Mouse (Mus musculus) heart, embryonic 13.5 days (tissue): ENCODE results near the gene Tomm20l. TPM values are rescaled to one million over a fixed set of nuclear protein-coding genes. Genes with fewer than 3 reads are reported as not detected.

Experiments
- ATAC-seq: fragments of 200-750 bp; cut with Nextera tagmentation; 2 replicates; pipeline ENCODE4 v1.8.0; 2017; ENCODE audit warnings: moderate TSS enrichment; ENCODE audit not compliant: insufficient number of reproducible peaks, low FRiP score, low TSS enrichment; ENCODE audit errors: extremely low read depth
- H3K27ac ChIP-seq: fragments of 300-500 bp; sonication (generic); replicated peaks from 2 replicates; pipeline ENCODE4 v1.5.1; 2015; ENCODE audit warnings: moderate library complexity, mild to moderate bottlenecking, inconsistent platforms
- H3K27me3 ChIP-seq: fragments of 300-500 bp; sonication (generic); replicated peaks from 2 replicates; pipeline ENCODE4 v1.6.1; 2015; ENCODE audit warnings: mild to moderate bottlenecking, inconsistent platforms
- H3K36me3 ChIP-seq: fragments of 300-500 bp; sonication (generic); 2 replicates; pipeline ENCODE4 v1.6.1; 2015; ENCODE audit warnings: mild to moderate bottlenecking, inconsistent platforms
- H3K4me1 ChIP-seq: fragments of 300-500 bp; sonication (generic); 2 replicates; pipeline ENCODE4 v1.6.1; 2015; ENCODE audit warnings: inconsistent platforms
- H3K4me2 ChIP-seq: fragments of 300-500 bp; sonication (generic); 2 replicates; pipeline ENCODE4 v1.6.1; 2015; ENCODE audit warnings: inconsistent platforms, mild to moderate bottlenecking, moderate library complexity
- H3K4me3 ChIP-seq: fragments of 300-500 bp; sonication (generic); 2 replicates; pipeline ENCODE4 v1.5.1; 2015; ENCODE audit warnings: moderate library complexity, mild to moderate bottlenecking, inconsistent platforms
- H3K9ac ChIP-seq: fragments of 300-500 bp; sonication (generic); 2 replicates; pipeline ENCODE4 v1.6.1; 2015; ENCODE audit warnings: inconsistent platforms, mild to moderate bottlenecking, moderate library complexity
- H3K9me3 ChIP-seq: fragments of 300-500 bp; sonication (generic); 2 replicates; pipeline ENCODE4 v1.6.1; 2016; ENCODE audit warnings: inconsistent platforms
- WGBS: fragments of 180-500 bp; shearing (Covaris S2); methylation state at CpG from one replicate; pipeline ENCODE4 v1.1.7; 2015; ENCODE audit warnings: mixed read lengths; 5-methylcytosine and 5-hydroxymethylcytosine counted together
- polyA plus RNA-seq: library from polyadenylated mRNA; unstranded; fragments of >200 nt; fragmentation: Nextera tagmentation; extraction: Ambion mirVana; gene quantifications from 2 replicates; pipeline ENCODE4 v1.2.1, GENCODE M21; 2015

Tomm20l gene
- polyA plus RNA-seq, 1 experiment from 2014 or later = 0.29 TPM

GRCm38 (mm10) chr12:71123286-71123685, 12.1 kb downstream of the Tomm20l start:
- H3K27me3 ChIP-seq = no peaks in the 10 kb centered on the region
- ATAC-seq = no peak
- peaks cover 61% of the 10 kb centered on the region for H3K36me3 ChIP-seq
- H3K9ac ChIP-seq = no peak overlapping the region
- no peaks in the 10 kb centered on the region for H3K4me1 ChIP-seq
- H3K4me2 ChIP-seq = no peak overlapping the region
- H3K9me3 ChIP-seq = no peaks in the 10 kb centered on the region
- 90% methylated on average over 9 of the region's 9 CpGs for WGBS
- no peak overlapping the region for H3K4me3 ChIP-seq
- H3K27ac ChIP-seq = no peak overlapping the region

GRCm38 (mm10) chr12:71135581-71135980, 24.4 kb downstream of the Tomm20l start:
- Histone ChIP-seq H3K9ac (peak overlapping the region; percentile 97), H3K4me3 (peak overlapping the region; percentile 99), H3K27ac (no peak overlapping the region), H3K4me1 (peaks cover 31% of the 10 kb centered on the region), H3K4me2 (peak overlapping the region; percentile 98), H3K9me3 (no peaks in the 10 kb centered on the region), H3K36me3 (peaks cover 44% of the 10 kb centered on the region), H3K27me3 (no peaks in the 10 kb centered on the region)
- no peak for ATAC-seq
- WGBS = 32% methylated on average over 5 of the region's 5 CpGs

GRCm38 (mm10) chr12:71136130-71136973, 25.1 kb downstream of the Tomm20l start, which contains the start of the genes Timm9 and 2700049A03Rik:
Gene Timm9 (minus strand): TSS chr12:71136684.
Gene 2700049A03Rik (plus strand): TSS chr12:71136848.
- Histone ChIP-seq H3K4me3 (peak within 1 kb of the TSS; percentile 99), H3K9me3 (no peaks in the 10 kb centered on the region), H3K9ac (peak within 1 kb of the TSS; percentile 97), H3K27me3 (no peaks in the 10 kb centered on the region), H3K4me1 (peaks cover 31% of the 10 kb centered on the region), H3K4me2 (peak within 1 kb of the TSS; percentile 98), H3K36me3 (peaks cover 44% of the 10 kb centered on the region), H3K27ac (peak within 1 kb of the TSS; percentile 89)
- under 1% methylated on average over 52 of the region's 52 CpGs for WGBS
- peak; percentile 87 for ATAC-seq

- under 1% methylated on average over 30 of the region's 30 CpGs for WGBS
- H3K9me3 ChIP-seq = no peaks in the 10 kb centered on the region
- peak; percentile 52; the same call in 1 of the 2 replicates for ATAC-seq
- H3K4me2 ChIP-seq = peak overlapping the region; percentile 98
- H3K27ac ChIP-seq = peak overlapping the region; percentile 89
- H3K4me1 ChIP-seq = peaks cover 31% of the 10 kb centered on the region
- H3K4me3 ChIP-seq = peak overlapping the region; percentile 99
- peaks cover 44% of the 10 kb centered on the region for H3K36me3 ChIP-seq
- H3K27me3 ChIP-seq = no peaks in the 10 kb centered on the region
- H3K9ac ChIP-seq = peak overlapping the region; percentile 97
These were observed 25.8 kb downstream of the Tomm20l start for GRCm38 (mm10) chr12:71136974-71137491.

GRCm38 (mm10) chr12:71137686-71138085, 26.5 kb downstream of the Tomm20l start:
- peaks cover 44% of the 10 kb centered on the region for H3K36me3 ChIP-seq
- peak overlapping the region; percentile 99 for H3K4me3 ChIP-seq
- ATAC-seq = no peak
- H3K27ac ChIP-seq = 0 out of 2 replicates have a peak overlapping the region, but pooled peaks have one; percentile 20
- H3K9ac ChIP-seq = peak overlapping the region; percentile 97
- no peaks in the 10 kb centered on the region for H3K27me3 ChIP-seq
- peak overlapping the region; percentile 98 for H3K4me2 ChIP-seq
- H3K4me1 ChIP-seq = peaks cover 31% of the 10 kb centered on the region
- no peaks in the 10 kb centered on the region for H3K9me3 ChIP-seq
- 4% methylated on average over 11 of the region's 11 CpGs for WGBS

GRCm38 (mm10) chr12:71139258-71139828, 28.1 kb downstream of the Tomm20l start:
- Histone ChIP-seq H3K4me3 (peak overlapping the region; percentile 99; the same call in 1 of the 2 replicates), H3K9ac (no peak overlapping the region), H3K9me3 (no peaks in the 10 kb centered on the region), H3K36me3 (peaks cover 52% of the 10 kb centered on the region), H3K27ac (no peak overlapping the region), H3K4me2 (peak overlapping the region; percentile 98; the same call in 1 of the 2 replicates), H3K4me1 (peaks cover 29% of the 10 kb centered on the region), H3K27me3 (no peaks in the 10 kb centered on the region)
- 75% methylated on average over 5 of the region's 5 CpGs for WGBS
- ATAC-seq = no peak

GRCm38 (mm10) chr12:71141189-71141588, 30.0 kb downstream of the Tomm20l start:
- H3K4me3 ChIP-seq = no peak overlapping the region
- H3K4me1 ChIP-seq = peaks cover 16% of the 10 kb centered on the region
- H3K36me3 ChIP-seq = peaks cover 65% of the 10 kb centered on the region
- no peak overlapping the region for H3K9ac ChIP-seq
- ATAC-seq = no peak
- no peak overlapping the region for H3K27ac ChIP-seq
- H3K9me3 ChIP-seq = no peaks in the 10 kb centered on the region
- H3K4me2 ChIP-seq = no peak overlapping the region
- no peaks in the 10 kb centered on the region for H3K27me3 ChIP-seq

- Histone ChIP-seq H3K4me2 (no peak overlapping the region), H3K4me1 (no peaks in the 10 kb centered on the region), H3K9ac (no peak overlapping the region), H3K27ac (no peak overlapping the region), H3K27me3 (no peaks in the 10 kb centered on the region), H3K9me3 (no peaks in the 10 kb centered on the region), H3K4me3 (no peak overlapping the region), H3K36me3 (peaks cover 82% of the 10 kb centered on the region)
- ATAC-seq = no peak
- WGBS = 65% methylated on average over 3 of the region's 3 CpGs
These were observed 36.4 kb downstream of the Tomm20l start for GRCm38 (mm10) chr12:71147641-71148040.

GRCm38 (mm10) chr12:71148801-71149200, 37.6 kb downstream of the Tomm20l start:
- no peaks in the 10 kb centered on the region for H3K27me3 ChIP-seq
- no peaks in the 10 kb centered on the region for H3K9me3 ChIP-seq
- peaks cover 82% of the 10 kb centered on the region for H3K36me3 ChIP-seq
- no peak overlapping the region for H3K27ac ChIP-seq
- WGBS = 91% methylated on average over 9 of the region's 9 CpGs
- ATAC-seq = no peak
- no peaks in the 10 kb centered on the region for H3K4me1 ChIP-seq
- H3K4me3 ChIP-seq = no peak overlapping the region
- H3K4me2 ChIP-seq = no peak overlapping the region
- H3K9ac ChIP-seq = no peak overlapping the region

GRCm38 (mm10) chr12:71149456-71149855, 38.2 kb downstream of the Tomm20l start:
- ATAC-seq = no peak
- H3K4me3 ChIP-seq = no peak overlapping the region
- H3K4me2 ChIP-seq = no peak overlapping the region
- H3K27ac ChIP-seq = no peak overlapping the region
- H3K27me3 ChIP-seq = no peaks in the 10 kb centered on the region
- no peaks in the 10 kb centered on the region for H3K9me3 ChIP-seq
- no peaks in the 10 kb centered on the region for H3K4me1 ChIP-seq
- peaks cover 82% of the 10 kb centered on the region for H3K36me3 ChIP-seq
- 81% methylated on average over 6 of the region's 6 CpGs for WGBS
- no peak overlapping the region for H3K9ac ChIP-seq

- ATAC-seq = no peak
- Histone ChIP-seq H3K9me3 (no peaks in the 10 kb centered on the region), H3K27me3 (no peaks in the 10 kb centered on the region), H3K4me1 (no peaks in the 10 kb centered on the region), H3K9ac (no peak overlapping the region), H3K36me3 (peaks cover 82% of the 10 kb centered on the region), H3K4me3 (no peak overlapping the region), H3K4me2 (no peak overlapping the region), H3K27ac (no peak overlapping the region)
- WGBS = 79% methylated on average over 8 of the region's 8 CpGs
These were observed 38.9 kb downstream of the Tomm20l start for GRCm38 (mm10) chr12:71150167-71150566.
